Mouse (Mus musculus): Measurements from ENCODE around the gene Gm49337. TPM values are rescaled to one million over a fixed set of nuclear protein-coding genes. Genes with fewer than 3 reads are reported as not detected.
"Not testable (repeated sequence)": the region's sequence is repeated elsewhere in the genome, so short reads cannot be mapped to it uniquely, and the experiment has no call there.

Gm49337 gene
- polyA plus RNA-seq, 2 experiments: not detected

DNA sequence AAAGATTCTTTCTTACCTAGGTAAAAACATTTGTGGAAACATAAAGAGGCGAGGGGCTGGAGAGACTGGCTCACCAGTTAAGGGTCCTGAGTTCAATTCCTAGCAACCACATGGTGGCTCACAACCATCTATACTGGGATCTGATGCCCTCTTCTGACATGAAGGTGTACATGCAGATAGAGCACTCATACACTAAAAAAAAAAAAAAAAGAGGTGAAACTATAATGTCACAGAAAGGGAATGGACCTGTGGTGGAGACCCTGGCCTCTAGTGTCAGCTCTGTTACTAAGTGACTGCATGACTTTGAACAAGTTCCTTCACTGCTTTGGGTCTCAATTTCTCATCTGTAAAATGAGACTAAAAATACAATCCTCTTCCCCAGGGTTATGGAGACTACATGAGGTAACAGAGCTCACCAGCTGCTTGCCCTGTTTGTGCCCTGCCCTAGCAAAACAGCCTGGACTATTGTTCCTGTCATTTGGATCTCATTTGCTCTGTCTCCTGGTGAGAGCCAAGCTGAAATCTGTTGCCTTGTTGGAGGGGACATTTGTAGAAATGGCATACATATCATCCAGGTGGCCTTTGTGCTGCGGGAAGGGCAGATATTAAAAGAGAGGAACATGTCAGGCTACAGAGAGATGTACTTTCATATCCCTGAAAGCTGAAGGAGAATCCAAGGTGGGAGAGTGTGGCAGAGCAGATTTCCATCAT lies 42.9 kb downstream of the Gm49337 start:
- ATAC-seq (ENCODE audit: low FRiP score, low read depth) (no peak), DNase-seq (ENCODE audit: low spot score) (no peak)
- Histone ChIP-seq H3K4me1 (ENCODE audit: control insufficient read depth, insufficient read depth, low read length) (no peaks in the 10 kb centered on the region), H3K9ac (ENCODE audit: low read depth, low read length, severe bottlenecking) (no peak overlapping the region), H3K4me3 (replicated peaks; ENCODE audit: low read length) (no peak overlapping the region), H3K4me2 (replicated peaks; ENCODE audit: low read depth, low read length, severe bottlenecking) (no peak overlapping the region), H3K27ac (replicated peaks; ENCODE audit: low read depth, low read length) (no peak overlapping the region), H3K36me3 (ENCODE audit: control insufficient read depth, insufficient read depth, low read length) (no peaks in the 10 kb centered on the region), H3K27me3 (ENCODE audit: control insufficient read depth, insufficient read depth, low read length) (no peaks in the 10 kb centered on the region), H3K9me3 (ENCODE audit: control insufficient read depth, low read length) (no peaks in the 10 kb centered on the region)
- 81% methylated on average over 2 of the region's 2 CpGs for WGBS
- TF ChIP-seq POLR2A (IDR thresholded peaks at IDR 0.05; ENCODE audit: borderline replicate concordance, extremely low read depth, insufficient read depth, insufficient read length): no peak

DNA sequence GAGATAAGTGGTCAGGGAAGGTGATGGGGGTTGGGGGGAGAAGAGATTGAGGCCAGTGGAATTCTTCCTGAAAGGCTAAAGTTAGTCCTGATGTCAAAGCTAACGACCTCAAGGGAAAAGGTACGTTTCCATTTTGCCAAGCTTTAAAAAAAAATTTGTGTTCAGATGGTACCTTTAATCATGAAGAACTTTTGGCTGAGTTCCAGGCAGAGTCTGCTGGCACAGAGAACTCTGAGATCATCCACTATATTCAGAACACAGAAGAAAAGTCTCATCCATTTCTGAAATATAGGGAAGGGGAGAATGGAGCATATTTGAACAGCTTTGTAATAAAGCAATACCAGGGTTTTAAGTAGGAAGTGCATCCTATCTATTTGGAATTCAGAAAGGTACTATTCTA lies 43.9 kb downstream of the Gm49337 start:
- Histone ChIP-seq H3K36me3 (ENCODE audit: control insufficient read depth, insufficient read depth, low read length) (no peaks in the 10 kb centered on the region), H3K4me3 (replicated peaks; ENCODE audit: low read length) (no peak overlapping the region), H3K27me3 (ENCODE audit: control insufficient read depth, insufficient read depth, low read length) (no peaks in the 10 kb centered on the region), H3K4me2 (replicated peaks; ENCODE audit: low read depth, low read length, severe bottlenecking) (no peak overlapping the region), H3K27ac (replicated peaks; ENCODE audit: low read depth, low read length) (no peak overlapping the region), H3K9ac (ENCODE audit: low read depth, low read length, severe bottlenecking) (no peak overlapping the region), H3K4me1 (ENCODE audit: control insufficient read depth, insufficient read depth, low read length) (no peaks in the 10 kb centered on the region), H3K9me3 (ENCODE audit: control insufficient read depth, low read length) (no peaks in the 10 kb centered on the region)
- 42% methylated on average over 2 of the region's 2 CpGs for WGBS
- TF ChIP-seq POLR2A (IDR thresholded peaks at IDR 0.05; ENCODE audit: borderline replicate concordance, extremely low read depth, insufficient read depth, insufficient read length): no peak
- ATAC-seq (ENCODE audit: low FRiP score, low read depth) (no peak), DNase-seq (ENCODE audit: low spot score) (peak; percentile 32)

DNA sequence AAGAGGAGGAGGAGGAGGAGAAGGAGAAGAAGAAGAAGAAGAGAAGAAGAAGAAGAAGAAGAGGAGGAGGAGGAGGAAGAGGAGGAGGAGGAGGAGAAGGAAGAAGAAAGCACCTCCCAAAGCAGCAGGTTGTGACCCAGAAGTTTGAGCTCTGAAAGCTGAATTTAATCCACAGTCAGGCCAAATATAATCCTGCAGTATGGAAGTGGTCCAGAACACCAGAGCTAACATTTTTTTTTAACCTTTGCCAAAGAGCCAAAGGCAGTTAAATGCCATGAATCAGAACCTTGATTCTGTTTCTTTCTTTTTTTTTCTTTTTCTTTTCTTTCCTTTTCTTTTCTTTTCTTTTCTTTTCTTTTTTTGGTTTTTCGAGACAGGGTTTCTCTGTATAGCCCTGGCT lies 44.5 kb downstream of the Gm49337 start:
- not testable (repeated sequence) for H3K4me3 ChIP-seq (replicated peaks; ENCODE audit: low read length); H3K36me3 ChIP-seq (ENCODE audit: control insufficient read depth, insufficient read depth, low read length); H3K27ac ChIP-seq (replicated peaks; ENCODE audit: low read depth, low read length); H3K27me3 ChIP-seq (ENCODE audit: control insufficient read depth, insufficient read depth, low read length); H3K4me1 ChIP-seq (ENCODE audit: control insufficient read depth, insufficient read depth, low read length); ATAC-seq (ENCODE audit: low FRiP score, low read depth); DNase-seq (ENCODE audit: low spot score); H3K4me2 ChIP-seq (replicated peaks; ENCODE audit: low read depth, low read length, severe bottlenecking); H3K9ac ChIP-seq (ENCODE audit: low read depth, low read length, severe bottlenecking); H3K9me3 ChIP-seq (ENCODE audit: control insufficient read depth, low read length)
- 87% methylated on average over 1 of the region's 1 CpGs for WGBS

DNA sequence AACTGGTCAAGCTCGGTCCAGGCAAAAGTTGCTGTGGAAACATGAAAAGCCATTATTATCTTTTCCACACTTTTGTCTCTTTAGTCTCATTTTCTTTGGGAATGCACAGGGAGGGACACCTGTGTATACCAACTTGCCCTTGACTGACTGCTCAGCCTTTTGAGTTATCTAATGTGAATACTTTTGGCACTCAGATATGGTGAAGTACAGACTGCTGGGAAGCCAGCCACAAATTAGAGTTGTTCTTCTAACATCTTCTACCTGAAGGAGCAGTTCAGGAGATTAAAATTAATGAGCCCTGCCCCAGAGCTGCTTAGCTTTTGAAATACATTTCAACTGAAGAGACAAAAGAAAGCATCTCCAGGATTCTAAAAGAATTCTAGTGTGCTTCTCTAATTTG lies 45.9 kb downstream of the Gm49337 start:
- Histone ChIP-seq H3K4me3 (replicated peaks; ENCODE audit: low read length) (no peak overlapping the region), H3K9me3 (ENCODE audit: control insufficient read depth, low read length) (no peaks in the 10 kb centered on the region), H3K27me3 (ENCODE audit: control insufficient read depth, insufficient read depth, low read length) (no peaks in the 10 kb centered on the region), H3K9ac (ENCODE audit: low read depth, low read length, severe bottlenecking) (no peak overlapping the region), H3K4me1 (ENCODE audit: control insufficient read depth, insufficient read depth, low read length) (0 out of 2 replicates have a peak, but pooled peaks cover 4% of the 10 kb centered on the region), H3K36me3 (ENCODE audit: control insufficient read depth, insufficient read depth, low read length) (no peaks in the 10 kb centered on the region), H3K4me2 (replicated peaks; ENCODE audit: low read depth, low read length, severe bottlenecking) (no peak overlapping the region), H3K27ac (replicated peaks; ENCODE audit: low read depth, low read length) (no peak overlapping the region)
- 78% methylated on average over 1 of the region's 1 CpGs for WGBS
- DNase-seq (ENCODE audit: low spot score) (no peak), ATAC-seq (ENCODE audit: low FRiP score, low read depth) (no peak)
- no peak for TF ChIP-seq POLR2A (IDR thresholded peaks at IDR 0.05; ENCODE audit: borderline replicate concordance, extremely low read depth, insufficient read depth, insufficient read length)

DNA sequence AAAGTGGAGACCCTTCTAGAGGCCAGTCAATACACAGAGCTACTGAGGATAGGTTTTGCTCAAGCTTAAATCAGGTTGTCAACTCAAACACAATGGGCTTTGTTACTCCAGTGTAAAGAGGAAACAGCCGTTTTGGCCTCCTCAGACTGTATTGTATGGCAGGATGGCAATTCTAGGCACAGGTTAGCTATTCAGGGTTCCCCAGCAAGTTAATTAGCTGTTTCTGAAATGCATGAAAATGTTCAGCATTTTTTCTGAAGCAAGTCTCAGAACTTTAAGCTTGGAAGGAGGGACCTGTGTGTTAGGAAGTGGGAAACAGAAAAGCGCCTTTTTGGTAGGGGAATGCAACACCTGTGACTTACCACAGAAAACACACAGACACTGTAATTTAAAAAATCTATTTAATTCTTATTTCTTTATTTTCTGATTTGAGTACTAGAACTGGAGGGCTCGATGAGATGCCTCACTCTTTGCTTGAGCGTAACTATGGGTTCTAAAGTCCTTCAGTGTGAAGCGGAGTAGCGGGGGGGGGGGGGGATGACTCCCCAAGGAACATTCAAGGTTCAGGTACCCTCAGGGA lies 47.0 kb downstream of the Gm49337 start:
- no peaks in the 10 kb centered on the region for H3K27me3 ChIP-seq (ENCODE audit: control insufficient read depth, insufficient read depth, low read length)
- DNase-seq (ENCODE audit: low spot score) (peak; percentile 8), ATAC-seq (ENCODE audit: low FRiP score, low read depth) (no peak)
- WGBS: 7% methylated on average over 6 of the region's 6 CpGs
- H3K9me3 ChIP-seq (ENCODE audit: control insufficient read depth, low read length): no peaks in the 10 kb centered on the region
- peak overlapping the region; percentile 74 for H3K4me2 ChIP-seq (replicated peaks; ENCODE audit: low read depth, low read length, severe bottlenecking)
- H3K9ac ChIP-seq (ENCODE audit: low read depth, low read length, severe bottlenecking): peak overlapping the region; percentile 95
- H3K27ac ChIP-seq (replicated peaks; ENCODE audit: low read depth, low read length): peak overlapping the region; percentile 99
- 0 out of 2 replicates have a peak, but pooled peaks cover 4% of the 10 kb centered on the region for H3K4me1 ChIP-seq (ENCODE audit: control insufficient read depth, insufficient read depth, low read length)
- no peaks in the 10 kb centered on the region for H3K36me3 ChIP-seq (ENCODE audit: control insufficient read depth, insufficient read depth, low read length)
- H3K4me3 ChIP-seq (replicated peaks; ENCODE audit: low read length): peak overlapping the region; percentile 76
- TF ChIP-seq POLR2A (IDR thresholded peaks at IDR 0.05; ENCODE audit: borderline replicate concordance, extremely low read depth, insufficient read depth, insufficient read length): no peak
